Mouse (Mus musculus) induced T-regulatory cell, adult 2 months (primary cell): ENCODE measurements around the gene Scd1.
A peak's percentile ranks its signal among the peaks of the same experiment; 100 is the strongest.

ENCODE experiments used
- DNase-seq: peaks from one replicate; pipeline ENCODE4 v3.0.0-alpha.2; 2012; ENCODE audit warnings: low read depth

The Scd1 gene

GRCm38 (mm10) chr19:44407341-44408222 lies at the start of gene Scd1:
Gene Scd1, minus strand, starts transcription at chr19:44407879.
- DNase-seq, result peak; percentile 34

- no peak for DNase-seq
Observed at GRCm38 (mm10) chr19:44455356-44455755, 47.7 kb upstream of the Scd1 start.

GRCm38 (mm10) chr19:44454862-44455261 lies 47.2 kb upstream of the Scd1 start:
- DNase-seq, result no peak

GRCm38 (mm10) chr19:44447927-44448326 lies 40.2 kb upstream of the Scd1 start:
- no peak for DNase-seq

DNA sequence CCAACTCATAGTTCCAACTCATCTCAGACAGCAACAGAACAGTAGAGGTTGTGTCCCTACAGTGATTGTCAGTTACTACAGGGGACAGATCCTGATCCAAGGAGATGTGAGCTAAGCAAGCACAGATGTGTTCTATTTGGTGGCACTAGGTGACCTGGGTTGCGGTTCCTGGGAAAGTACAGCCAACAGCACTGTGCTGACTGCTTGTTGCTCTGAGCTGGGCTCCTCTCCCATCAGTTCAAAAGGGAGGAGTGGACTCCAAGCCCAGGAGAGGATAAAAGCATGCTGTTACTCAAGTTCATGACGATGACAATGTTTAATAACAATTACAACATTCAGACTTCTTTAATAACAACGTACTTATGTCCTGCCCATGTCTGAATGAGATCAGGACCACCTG lies 38.1 kb upstream of the Scd1 start:
- DNase-seq, result no peak

DNA sequence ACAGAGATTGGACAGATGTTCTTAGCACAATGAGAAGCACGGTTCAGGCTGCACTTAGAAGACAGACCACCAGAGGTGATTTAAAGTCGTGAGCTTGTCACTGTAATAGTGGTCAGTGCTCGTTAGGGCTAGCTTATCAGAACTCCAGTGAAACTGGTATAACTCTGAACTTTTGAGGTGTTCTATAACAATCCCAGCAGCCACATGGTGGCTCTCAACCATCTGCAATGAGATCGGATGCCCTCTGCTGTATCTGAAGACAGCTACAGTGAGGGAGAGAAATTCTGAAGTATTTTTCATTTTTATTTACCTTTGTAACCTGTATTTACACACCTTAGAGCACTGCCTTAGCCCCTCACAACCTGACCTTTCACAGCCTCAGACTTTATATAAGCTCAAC lies 31.6 kb upstream of the Scd1 start:
- no peak for DNase-seq

DNA sequence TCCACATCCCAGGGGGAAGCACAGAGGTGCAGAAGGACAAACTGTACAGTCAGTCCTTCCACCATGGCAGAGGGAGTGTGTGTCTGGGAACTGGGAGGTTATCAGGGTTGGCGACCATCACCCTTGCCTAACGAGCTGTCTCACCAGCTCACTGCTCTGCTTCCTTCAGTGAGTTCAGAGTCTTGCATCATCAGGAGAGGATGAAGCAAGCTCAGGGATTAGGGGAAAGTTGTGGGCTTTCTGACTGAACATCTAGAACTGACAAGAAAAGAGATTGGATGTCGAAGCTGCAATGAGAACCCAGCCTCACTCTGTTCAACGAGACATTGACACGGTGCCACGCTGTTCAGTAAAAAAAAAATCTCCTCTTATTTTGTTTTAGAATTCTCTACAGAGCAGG lies 30.3 kb upstream of the Scd1 start:
- no peak for DNase-seq

- no peak for DNase-seq
Observed at GRCm38 (mm10) chr19:44432084-44432483, 24.4 kb upstream of the Scd1 start.

- DNase-seq, result no peak
Observed at GRCm38 (mm10) chr19:44427721-44428120, 20.0 kb upstream of the Scd1 start.

- DNase-seq, result no peak
Observed at GRCm38 (mm10) chr19:44422051-44422631, 14.5 kb upstream of the Scd1 start.

- DNase-seq, result no peak
Observed at GRCm38 (mm10) chr19:44419530-44419929, 11.9 kb upstream of the Scd1 start.

DNA sequence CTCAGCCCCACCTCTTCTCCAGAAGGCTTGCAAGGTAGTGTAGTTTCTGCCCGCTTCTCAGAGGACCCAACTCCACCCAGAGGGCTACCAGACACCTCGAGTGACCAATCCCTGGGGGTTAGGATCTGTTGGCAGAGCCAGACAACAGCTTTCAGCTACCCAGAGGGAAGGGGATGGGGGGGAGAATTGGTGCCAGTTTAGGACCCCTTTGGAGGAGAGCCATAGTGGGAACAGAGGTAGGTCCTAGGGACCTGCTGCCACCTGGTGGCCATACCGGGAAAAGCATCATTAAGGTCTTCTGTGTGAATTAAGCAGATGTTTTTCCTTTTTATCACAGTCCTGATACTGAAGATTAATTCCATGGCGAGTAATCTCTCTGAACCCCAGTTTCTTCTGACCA lies 11.3 kb upstream of the Scd1 start:
- DNase-seq, result peak; percentile 80

- DNase-seq, result no peak
Observed at GRCm38 (mm10) chr19:44418544-44418943, 10.9 kb upstream of the Scd1 start.

GRCm38 (mm10) chr19:44418061-44418460 lies 10.4 kb upstream of the Scd1 start:
- DNase-seq, result no peak

DNA sequence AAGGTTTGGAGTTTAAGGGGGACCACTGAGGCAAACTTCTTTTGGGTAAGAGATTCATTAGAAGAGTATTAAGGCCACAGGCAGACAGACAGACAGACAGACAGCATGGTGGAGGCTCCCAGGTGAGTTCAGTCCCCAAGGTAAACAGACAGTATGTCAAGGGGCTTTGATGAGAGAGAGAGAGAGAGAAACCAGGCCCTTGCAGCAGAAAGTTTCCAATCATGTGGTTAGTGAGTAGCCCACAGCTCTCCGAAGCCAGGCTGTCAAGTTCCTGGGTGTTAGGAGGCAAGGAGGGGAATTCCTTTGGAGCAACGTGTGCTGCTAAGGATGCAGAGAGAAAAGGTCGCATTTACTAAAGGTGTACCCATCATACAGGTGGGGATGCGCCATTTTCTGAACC lies 9.8 kb upstream of the Scd1 start:
- DNase-seq, result no peak

GRCm38 (mm10) chr19:44416240-44416639 lies 8.6 kb upstream of the Scd1 start:
- DNase-seq, result no peak

DNA sequence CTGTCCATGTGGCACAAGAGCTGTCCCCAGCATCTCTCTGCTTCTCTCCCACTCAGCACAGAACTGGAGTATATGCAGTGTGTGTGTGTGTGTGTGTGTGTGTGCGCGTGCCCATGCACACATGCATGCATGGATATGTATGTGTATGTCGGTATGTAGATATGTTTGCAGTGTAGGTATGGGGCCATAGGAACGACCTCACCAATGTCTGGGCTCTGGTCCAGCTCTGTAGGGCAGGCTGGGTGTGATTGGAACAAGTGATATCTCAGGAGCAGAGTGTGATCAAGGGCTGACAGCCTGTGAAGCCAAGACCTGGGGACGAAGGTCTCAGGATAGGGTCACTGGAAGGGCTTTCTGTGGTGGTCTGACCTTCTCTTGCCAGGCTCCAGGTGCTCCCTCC lies 7.8 kb upstream of the Scd1 start:
- DNase-seq, result no peak

GRCm38 (mm10) chr19:44410269-44410992 lies 2.8 kb upstream of the Scd1 start:
- DNase-seq, result no peak

DNA sequence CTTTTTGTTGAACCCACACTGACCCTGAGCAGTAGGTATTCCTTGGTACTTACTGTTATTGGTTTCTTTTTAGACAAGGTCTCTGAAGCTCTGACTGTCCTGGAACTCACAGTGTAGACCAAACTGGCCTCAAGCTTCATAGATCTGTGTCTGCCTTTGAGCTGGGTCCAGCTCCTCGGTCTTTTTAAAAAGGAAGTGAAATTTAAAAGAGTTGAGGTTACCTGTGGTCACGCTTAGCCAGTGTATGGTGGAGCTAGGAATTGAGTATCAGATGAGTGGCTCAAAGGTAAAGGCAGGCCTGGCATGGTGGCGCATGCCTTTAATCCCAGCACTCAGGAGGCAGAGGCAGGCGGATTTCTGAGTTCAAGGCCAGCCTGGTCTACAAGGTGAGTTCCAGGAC lies 916 bp upstream of the Scd1 start:
- no peak for DNase-seq

DNA sequence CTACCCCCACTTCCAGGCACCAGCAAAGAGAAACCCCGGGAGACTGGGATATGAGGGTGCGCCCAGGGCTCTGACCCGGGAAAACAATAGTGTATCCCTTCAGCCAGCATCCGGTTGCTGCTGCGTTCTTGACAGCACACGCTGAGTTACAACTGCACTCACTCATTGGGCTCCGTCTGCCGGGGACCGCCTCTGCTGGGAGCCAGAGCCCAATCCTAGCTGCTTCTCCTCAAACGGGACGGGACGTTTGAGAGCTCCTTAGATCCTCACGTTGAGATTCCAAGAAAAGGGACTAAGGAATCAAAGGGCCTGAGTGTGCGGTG lies 505 bp upstream of the Scd1 start:
- peak; percentile 33 for DNase-seq

DNA sequence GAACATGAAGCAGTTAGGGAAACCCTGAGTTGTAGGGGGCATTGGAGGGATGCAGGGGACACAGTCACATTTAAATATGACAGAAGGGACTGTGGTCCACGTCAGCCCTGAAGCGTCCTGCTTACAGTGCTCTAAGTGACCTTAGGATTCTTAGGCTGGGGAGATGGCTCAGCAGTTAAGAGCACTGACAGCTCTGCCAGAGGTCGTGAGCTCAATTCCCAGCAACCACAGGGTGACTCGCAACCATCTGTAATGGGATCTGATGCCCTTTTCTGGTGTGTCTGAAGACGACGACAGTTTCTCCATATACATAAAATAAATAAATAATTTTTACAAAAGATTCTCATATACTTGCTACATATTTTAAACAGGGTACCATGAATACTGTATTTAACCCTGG lies 4.1 kb downstream of the Scd1 start:
- no peak for DNase-seq

DNA sequence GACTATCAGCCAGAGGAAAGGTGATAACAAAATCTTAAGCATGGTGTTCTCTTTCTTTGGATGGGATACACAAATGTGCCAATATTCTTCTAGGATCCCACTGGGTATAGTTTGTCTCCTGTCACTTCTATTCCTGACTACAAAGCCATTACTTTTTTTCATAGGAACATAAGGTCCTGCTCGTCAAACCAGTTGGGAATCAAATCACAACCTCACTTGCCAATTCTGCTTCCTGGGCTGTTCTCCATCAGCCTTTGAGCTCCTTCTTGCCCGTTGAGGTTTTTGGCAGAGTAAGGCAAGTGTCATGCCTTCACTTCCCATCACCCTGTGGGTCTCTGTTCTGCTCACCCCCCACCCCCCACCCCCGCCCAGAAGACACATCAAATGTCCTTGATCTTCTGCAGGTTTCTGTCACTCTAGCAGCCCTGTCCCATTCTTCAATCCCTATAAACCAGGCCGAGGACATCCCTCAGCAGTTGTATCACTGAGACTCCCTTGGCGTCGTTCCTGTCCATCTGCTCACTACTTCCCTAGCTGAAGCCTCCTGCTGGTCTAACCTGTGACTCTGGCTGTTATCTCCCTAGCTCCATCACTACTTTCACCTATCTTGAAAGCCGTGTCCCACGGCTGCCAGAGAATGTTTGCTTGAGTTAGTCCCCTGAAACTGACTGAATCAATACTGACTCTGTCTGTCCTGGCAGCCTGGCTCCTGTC lies 7.0 kb downstream of the Scd1 start:
- no peak for DNase-seq

GRCm38 (mm10) chr19:44400076-44400475 lies 7.6 kb downstream of the Scd1 start:
- no peak for DNase-seq
